Mouse (Mus musculus) brain, embryonic 14.5 days (tissue): ENCODE data around the gene Ppp2r2c.

Experiments used
- CTCF ChIP-seq: fragments of 200-500 bp; IDR thresholded peaks from 2 replicates; pipeline ENCODE4 v1.5.1; 2012; ENCODE audit warnings: inconsistent platforms, mild to moderate bottlenecking, moderate library complexity, borderline replicate concordance; ENCODE audit not compliant: insufficient read depth, insufficient read length; ENCODE audit errors: extremely low read depth
- POLR2A ChIP-seq: fragments of 200-500 bp; IDR thresholded peaks from 2 replicates; pipeline ENCODE4 v1.6.1; 2012; ENCODE audit warnings: mild to moderate bottlenecking, inconsistent platforms, borderline replicate concordance; ENCODE audit not compliant: poor library complexity, insufficient read depth, insufficient read length, severe bottlenecking; ENCODE audit errors: extremely low read depth

DNA sequence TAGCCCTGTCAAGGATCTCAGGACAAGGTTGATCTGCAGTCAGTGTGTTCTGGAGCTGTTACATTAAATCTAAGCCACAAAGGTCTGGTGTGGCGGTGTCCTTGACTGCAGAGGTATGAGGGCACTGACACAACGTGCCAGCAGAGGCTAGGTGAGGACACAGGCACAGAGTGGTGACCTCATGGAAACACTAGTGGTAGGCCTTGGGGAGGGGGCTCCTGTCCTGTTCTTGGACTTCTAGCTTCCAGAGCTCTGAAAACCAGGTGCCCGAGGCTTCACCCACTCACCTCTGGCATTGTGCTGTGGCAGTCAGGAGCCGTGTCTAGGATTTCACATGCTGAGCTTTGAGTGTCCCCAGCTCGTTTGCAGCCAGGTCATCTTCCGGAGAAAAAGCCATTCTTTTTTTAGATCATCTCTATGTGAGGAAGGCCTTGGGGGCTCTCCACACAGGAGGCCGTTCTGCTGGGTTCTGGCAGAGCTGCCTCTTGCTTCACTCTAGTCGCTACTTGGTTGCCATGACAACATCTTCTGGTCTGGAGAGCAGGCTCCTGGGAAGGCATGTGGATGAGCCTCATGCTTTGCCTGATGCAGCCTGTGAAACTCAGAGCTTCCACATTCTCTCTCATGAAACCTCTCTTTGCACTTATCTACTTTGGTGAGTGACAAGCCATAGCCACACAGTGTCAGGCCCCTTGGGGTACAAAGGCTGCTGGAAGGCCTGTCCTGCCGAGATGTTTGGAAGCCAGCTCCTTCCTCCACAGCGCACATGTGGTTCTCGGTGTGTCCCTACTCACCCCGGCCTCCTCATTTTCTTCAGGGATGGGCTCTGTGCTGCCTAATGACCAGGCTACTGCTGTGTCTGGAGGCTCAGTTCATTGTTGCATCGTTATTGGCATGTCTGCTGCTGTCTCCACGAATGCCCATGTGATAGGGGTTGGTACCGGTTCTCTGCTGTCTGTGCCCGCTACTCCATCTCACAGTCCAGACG, 67.5 kb downstream of the Ppp2r2c start:
- no peak for TF ChIP-seq CTCF
- no peak for TF ChIP-seq POLR2A
